Mouse (Mus musculus) retina, embryonic 14.5 days (tissue): ENCODE data around the gene Mvb12a.

Experiments used
- DNase-seq: peaks from one replicate; pipeline ENCODE4 v3.0.0-alpha.2; 2015; ENCODE audit warnings: low spot score

Gene Mvb12a

DNA sequence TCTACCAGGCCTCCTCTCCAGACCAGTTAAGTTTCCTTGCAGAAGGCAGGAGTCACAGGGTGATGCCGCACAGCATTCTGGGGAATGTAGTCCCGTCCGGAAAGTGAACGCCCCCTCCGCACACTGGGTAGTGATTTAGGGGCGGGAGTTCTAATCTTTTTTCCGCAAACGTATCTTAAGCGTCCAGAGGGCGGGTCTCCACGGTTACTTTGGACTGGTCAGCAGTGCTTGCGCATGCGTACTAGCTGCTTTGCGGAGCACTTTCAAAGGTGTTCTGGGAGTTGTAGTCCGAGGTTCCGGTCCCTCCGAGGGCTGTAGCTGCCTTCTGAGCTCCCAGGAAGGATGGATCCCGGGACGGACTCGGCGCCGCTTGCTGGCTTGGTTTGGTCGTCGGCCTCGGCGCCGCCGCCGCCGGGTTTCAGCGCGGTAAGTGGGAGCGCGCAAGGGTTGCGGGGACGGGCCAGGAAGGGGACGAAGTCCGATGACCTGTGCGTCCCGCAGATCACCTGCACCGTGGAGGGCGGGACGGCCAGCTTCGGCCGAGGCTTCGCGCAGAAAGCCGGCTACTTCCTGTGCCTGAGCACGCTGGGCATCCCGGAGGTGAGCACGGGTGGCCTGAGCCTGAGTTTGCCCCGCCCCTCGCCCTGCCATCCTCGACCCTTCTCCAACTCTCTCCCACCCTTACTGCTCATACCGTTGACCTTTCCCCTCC, at the start of gene Mvb12a:
Gene Mvb12a (plus strand): TSS at position 291 of the 712 bp plus-strand sequence.
- peak; percentile 100 for DNase-seq

GRCm38 (mm10) chr8:71495039-71495438, 47.7 kb upstream of the Mvb12a start:
- DNase-seq: peak; percentile 90

GRCm38 (mm10) chr8:71495811-71496210, 46.9 kb upstream of the Mvb12a start:
- DNase-seq: no peak

DNA sequence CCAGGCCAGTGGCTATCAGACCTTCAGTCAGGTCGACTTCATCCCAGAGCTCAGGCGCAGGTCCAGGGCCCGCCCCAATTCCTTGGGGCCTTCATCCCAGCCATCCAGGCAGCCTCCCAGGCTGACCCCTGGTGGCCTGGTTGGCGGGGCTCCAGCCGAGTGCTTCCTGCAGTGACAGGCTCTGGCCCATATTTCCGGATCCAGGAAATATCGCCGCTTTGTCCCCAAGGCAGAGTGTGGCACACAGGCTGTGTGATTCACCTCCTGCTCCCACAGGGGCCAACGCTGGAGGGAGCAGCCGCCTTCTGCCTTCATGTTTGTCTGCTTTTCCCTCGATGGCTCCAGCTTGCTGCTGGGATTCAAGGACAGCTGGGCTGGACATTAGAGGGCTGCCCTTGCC, 46.2 kb upstream of the Mvb12a start:
- DNase-seq: no peak

GRCm38 (mm10) chr8:71497077-71497645, 45.6 kb upstream of the Mvb12a start:
- no peak for DNase-seq

GRCm38 (mm10) chr8:71497881-71498501, 44.7 kb upstream of the Mvb12a start:
- DNase-seq: no peak

DNA sequence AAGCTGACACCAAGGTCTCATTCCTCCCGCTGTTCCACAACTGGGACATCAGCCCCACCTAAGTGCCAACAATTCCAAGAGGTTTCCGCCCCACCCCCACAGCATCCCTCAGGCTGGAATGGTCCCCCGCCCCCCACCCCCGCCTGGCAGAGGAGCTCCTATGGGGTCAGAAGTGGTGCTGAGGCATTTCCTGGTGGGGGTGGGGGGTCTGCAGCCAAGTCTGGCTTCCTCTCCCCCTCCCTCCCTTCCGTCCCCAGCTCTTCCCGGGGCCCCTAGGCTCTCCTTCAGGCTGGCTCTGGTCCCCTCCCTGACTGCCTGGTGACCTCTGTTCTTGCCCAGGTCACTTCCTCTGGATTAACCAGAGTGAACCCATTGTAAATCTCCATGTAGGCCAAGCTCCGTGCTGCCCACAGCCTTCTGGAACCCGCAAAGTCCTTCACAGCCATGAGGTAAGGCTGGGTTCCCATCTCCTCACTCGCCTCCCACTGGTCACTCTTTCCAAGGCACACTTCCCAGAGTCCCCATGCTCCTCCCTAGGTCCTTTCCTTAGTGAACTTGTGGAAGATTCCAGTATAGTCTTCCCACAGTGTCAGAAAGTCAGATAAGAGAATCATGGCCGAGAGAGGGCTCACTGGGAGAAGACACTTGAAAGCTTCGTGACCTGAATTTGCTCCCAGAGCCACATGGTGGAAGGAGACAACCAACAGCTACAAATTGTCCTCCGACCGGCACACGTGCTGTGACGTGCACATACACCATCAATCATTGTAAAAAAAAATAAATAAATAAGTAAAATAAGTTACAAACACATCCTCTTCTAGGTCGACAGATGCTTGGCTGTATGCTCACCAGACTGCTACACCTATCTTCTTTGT, 43.7 kb upstream of the Mvb12a start:
- no peak for DNase-seq

- no peak for DNase-seq
These were observed 38.4 kb upstream of the Mvb12a start for GRCm38 (mm10) chr8:71504349-71504748.

DNA sequence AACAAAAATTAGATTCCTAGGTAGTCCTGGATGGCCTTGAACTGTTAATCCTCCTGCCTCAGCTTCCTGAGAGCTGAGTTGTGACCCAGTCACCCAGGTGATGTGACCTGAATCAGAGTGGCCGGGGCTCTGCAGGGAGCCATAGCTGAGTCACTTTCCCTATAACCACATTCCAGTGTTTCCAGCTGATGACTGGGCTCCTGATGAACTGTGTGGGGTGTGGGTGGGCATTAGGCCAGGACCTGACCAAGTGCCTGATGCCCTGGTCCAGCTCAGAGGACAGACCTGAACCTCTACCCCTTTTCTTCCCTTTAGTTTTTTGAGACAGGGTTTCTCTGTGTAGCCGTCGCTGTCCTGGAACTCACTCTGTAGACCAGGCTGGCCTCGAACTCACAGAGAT, 37.4 kb upstream of the Mvb12a start:
- no peak for DNase-seq

DNA sequence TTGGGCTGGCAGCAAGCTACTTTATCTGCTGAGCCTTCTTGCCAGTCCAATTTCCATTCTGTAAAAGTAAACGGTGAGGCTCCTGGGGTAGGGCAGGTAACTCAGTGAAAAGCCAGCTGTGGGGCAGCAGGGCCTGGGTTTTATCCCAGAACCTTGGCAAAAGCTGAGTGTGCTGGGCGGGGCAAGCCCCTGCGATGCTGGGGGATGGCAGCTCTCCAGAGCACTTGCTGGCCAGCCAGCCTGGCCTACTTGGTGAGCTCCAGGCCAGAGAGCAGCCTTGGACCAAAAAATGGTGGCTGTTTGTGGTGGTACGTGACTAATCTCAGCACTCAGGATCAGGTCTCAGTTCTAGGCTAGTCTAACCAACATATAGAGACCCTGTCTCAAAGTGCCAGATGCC, 36.7 kb upstream of the Mvb12a start:
- no peak for DNase-seq

DNA sequence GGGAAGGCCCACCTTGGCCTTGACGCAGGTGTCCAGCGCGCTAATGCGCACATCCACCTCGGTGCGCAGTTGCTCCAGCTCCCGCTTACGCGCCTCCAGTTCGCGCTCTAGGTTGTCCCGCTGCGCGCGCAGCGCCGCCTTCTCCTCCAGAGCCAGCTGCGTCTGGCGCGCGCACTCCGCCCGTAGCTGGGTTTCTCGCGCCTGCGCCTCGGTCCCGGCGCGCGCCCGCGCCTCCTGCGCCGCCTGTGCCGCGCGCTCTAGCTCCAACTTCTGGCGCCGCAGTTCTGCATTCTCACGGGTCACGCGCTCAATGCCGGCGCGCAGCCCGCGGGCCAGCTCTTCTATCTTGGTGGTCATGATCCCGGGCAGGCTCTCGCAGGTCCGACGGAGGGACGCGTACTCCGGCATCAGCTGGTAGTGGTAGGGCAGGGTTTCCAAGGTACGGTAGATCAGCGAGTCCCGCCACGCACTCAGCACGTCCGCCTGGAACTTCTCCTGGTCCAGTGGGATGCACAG, 35.1 kb upstream of the Mvb12a start:
- peak; percentile 72 for DNase-seq

DNA sequence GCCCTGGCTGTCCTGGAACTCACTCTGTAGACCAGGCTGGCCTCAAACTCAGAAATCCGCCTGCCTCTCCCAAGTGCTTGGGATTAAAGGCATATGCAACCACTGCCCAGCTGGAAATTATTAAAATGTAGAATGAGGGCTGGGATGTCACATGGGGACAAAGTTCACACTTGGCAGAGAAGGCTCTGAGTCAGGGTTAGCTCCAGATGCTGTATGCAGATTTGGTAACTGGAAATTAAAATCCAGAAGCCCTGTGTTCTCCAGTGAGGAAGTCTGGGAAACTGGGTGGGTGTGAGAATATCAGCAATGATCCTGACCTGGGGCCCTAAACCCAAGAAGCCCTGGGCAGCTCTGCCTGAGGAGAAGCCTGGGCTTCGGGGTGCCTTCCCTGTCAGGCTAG, 33.4 kb upstream of the Mvb12a start:
- DNase-seq: no peak

DNA sequence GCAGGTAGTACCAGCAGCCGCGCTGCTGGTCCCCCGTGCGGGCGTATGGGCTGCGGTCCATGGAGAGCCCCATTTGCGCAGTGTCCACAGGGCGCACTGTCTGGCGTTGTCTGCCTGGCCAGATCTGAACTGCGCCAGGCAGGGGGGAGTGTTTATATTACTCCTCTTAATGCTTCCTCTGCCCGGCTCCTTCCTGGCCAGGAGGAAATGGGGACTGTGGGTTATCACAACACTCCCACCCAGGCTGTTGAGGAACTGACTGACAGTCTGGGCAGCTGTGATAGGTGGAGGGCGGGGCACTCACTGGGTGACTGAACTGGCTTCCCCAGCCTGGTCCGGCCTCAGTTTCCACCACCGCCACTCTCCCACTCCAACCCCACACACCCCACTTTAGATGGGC, 31.1 kb upstream of the Mvb12a start, which contains the start of gene Plvap:
Gene Plvap (minus strand): TSS at position 109 of the 400 bp plus-strand sequence.
- DNase-seq: no peak

DNA sequence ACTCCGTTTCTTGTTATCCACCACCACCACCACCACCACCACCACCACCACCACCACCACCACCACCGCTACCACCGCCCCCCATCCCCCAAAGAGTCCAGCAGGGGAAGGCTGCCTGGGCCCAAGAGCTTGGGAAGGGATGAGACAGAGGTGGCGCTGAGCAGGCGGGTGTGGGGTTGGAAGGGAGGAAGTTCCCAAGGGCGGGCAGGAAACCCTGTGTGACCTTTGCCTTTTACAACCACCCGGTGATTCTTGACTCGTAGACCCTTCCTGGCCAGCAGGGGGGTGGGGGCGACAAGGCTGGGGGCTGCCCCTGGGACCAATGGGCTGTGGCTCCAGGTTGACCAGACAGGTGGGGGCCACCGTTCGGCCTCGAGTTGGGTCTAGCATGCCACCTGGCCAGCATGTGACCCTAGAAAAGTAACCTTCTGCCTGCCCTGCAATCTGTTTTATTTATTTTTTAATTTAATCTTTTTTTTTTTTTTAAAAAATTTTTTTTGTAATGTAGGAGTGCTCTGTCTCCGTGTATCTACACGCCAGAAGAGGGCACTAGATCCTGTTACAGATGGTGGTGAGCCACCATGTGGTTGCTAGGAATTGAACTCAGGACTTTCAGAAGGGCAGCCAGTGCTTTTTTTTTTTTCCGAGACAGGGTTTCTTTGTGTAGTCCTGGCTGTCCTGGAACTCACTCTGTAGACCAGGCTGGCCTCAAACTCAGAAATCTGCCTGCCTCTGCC, 29.5 kb upstream of the Mvb12a start:
- DNase-seq: no peak

GRCm38 (mm10) chr8:71515043-71515442, 27.7 kb upstream of the Mvb12a start:
- DNase-seq: no peak

DNA sequence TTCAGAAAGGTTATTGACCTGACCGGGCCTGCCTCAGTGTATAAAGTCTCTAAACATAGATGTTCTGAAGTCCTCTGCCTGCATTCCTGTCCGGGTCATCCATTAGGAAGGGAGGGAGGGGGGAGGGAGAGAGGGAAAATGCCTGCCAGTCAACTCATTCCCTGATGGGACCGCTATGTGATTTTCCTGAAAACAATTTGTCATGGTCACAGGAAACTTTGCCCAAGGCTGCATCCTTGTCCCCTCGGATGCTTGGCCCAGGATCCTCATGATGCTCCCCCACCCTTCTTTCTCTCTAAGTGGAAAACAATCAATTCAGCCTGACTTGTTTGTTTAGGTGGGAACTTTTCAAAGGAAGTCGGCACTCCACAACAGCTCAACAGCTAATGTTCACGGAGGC, 25.9 kb upstream of the Mvb12a start:
- DNase-seq: no peak

DNA sequence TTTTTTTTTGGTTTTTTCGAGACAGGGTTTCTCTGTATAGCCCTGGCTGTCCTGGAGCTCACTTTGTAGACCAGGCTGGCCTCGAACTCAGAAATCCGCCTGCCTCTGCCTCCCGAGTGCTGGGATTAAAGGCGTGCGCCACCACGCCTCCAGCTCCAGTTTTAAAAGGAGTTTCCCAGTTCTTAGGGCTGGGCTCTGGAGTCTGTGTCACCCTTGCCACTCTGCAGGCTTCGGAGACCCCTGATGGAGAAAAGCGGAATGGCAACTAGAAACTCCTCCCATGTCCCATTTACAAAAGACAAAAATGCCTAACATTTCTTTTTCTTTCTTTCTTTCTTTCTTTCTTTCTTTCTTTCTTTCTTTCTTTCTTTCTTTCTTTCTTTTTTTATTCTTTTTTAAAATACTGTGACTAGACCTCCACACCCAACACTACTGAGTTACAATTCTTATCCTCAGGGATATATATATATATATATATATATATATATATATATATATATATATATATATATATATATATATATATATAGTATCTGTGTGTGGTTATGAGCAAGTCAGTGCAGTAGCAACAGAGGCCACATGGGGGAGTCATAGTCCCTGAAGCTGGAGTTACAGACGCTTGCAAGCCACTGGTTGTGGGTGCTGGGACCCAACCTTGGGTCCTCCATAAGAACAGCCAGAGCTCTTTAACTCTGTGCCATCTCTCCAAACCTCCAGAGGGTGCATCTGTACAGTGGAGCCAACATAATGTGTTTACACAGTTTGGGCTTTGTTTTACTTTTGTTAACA, 23.5 kb upstream of the Mvb12a start:
- peak; percentile 63 for DNase-seq

- DNase-seq: peak; percentile 96
These were observed 21.1 kb upstream of the Mvb12a start for GRCm38 (mm10) chr8:71521634-71522033.

- no peak for DNase-seq
These were observed 17.3 kb upstream of the Mvb12a start, which contains the start of gene Ccdc194 for GRCm38 (mm10) chr8:71525226-71526050. TSS of gene Ccdc194 (minus strand) at chr8:71525711.

DNA sequence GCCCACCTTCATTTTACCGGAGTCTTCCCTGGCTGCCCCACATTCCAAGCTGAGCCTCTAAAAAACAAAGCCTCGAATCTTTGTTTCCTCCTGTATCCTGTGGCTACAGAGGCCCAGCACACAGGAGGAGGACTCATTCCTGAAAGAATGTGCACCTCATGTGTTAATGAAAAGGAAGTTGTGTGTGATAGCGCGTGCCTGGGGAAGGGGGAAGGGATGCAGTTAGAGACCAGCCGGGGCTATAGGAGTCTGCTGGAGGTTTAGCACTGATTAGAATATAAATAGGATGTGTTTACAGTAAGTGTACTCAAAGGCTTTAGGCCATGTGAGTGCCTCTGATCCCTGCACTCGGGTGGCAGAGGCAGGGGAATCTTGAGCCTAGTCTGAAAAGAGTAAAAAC, 16.4 kb upstream of the Mvb12a start:
- DNase-seq: peak; percentile 43
